Mouse (Mus musculus) embryonic facial prominence, embryonic 11.5 days (tissue): Measurements from ENCODE around the gene D7Ertd443e. TPM values are rescaled to one million over a fixed set of nuclear protein-coding genes. Genes with fewer than 3 reads are reported as not detected.

ENCODE experiments used
- ATAC-seq: fragments of 200-750 bp; cut with Nextera tagmentation; replicated peaks from 2 replicates; pipeline ENCODE4 v1.8.0; 2017; ENCODE audit warnings: low read depth; ENCODE audit not compliant: insufficient number of reproducible peaks, low FRiP score, low TSS enrichment
- DNase-seq: peaks from one replicate; pipeline ENCODE4 v3.0.0-alpha.2; 2015; ENCODE audit warnings: low spot score
- H3K27ac ChIP-seq: fragments of 300-500 bp; sonication (generic); replicated peaks from 2 replicates; pipeline ENCODE4 v1.5.1; 2014; ENCODE audit warnings: mild to moderate bottlenecking, low read depth, low read length, control low read depth
- H3K27me3 ChIP-seq: fragments of 300-500 bp; sonication (generic); 2 replicates; pipeline ENCODE4 v1.6.1; 2014; ENCODE audit warnings: mild to moderate bottlenecking, low read length, moderate library complexity, mixed read lengths; ENCODE audit not compliant: control insufficient read depth, insufficient read depth
- H3K36me3 ChIP-seq: fragments of 300-500 bp; sonication (generic); replicated peaks from 2 replicates; pipeline ENCODE4 v1.6.1; 2014; ENCODE audit warnings: low read depth, mild to moderate bottlenecking, low read length, moderate library complexity, mixed read lengths; ENCODE audit not compliant: control insufficient read depth, insufficient read depth
- H3K4me1 ChIP-seq: fragments of 300-500 bp; sonication (generic); 2 replicates; pipeline ENCODE4 v1.6.1; 2014; ENCODE audit warnings: low read length, mixed read lengths; ENCODE audit not compliant: control insufficient read depth, insufficient read depth
- H3K4me2 ChIP-seq: fragments of 300-500 bp; sonication (generic); 2 replicates; pipeline ENCODE4 v1.6.1; 2014; ENCODE audit warnings: low read depth, mild to moderate bottlenecking, control low read depth, low read length, moderate library complexity
- H3K4me3 ChIP-seq: fragments of 300-500 bp; sonication (generic); 2 replicates; pipeline ENCODE4 v1.5.1; 2014; ENCODE audit warnings: low read depth, low read length, control low read depth
- H3K9ac ChIP-seq: fragments of 300-500 bp; sonication (generic); replicated peaks from 2 replicates; pipeline ENCODE4 v1.6.1; 2014; ENCODE audit warnings: mild to moderate bottlenecking, control low read depth, low read length
- H3K9me3 ChIP-seq: fragments of 300-500 bp; sonication (generic); replicated peaks from 2 replicates; pipeline ENCODE4 v1.6.1; 2016; ENCODE audit warnings: mild to moderate bottlenecking, low read length, inconsistent platforms, mixed read lengths; ENCODE audit not compliant: control insufficient read depth
- WGBS: fragments of 180-500 bp; shearing (Covaris S2); extraction: QIAGEN DNeasy Blood & Tissue Kit; methylation state at CpG from one replicate; pipeline ENCODE4 v1.1.7; 2014; 5-methylcytosine and 5-hydroxymethylcytosine counted together
- polyA plus RNA-seq: library from polyadenylated mRNA; unstranded; fragments of >200 nt; fragmentation: Nextera tagmentation; extraction: Ambion mirVana; gene quantifications from 2 replicates; pipeline ENCODE4 v1.2.1, GENCODE M21; 2014

Gene D7Ertd443e
- polyA plus RNA-seq, 1 experiment from 2014 or later: 0.07 TPM

DNA sequence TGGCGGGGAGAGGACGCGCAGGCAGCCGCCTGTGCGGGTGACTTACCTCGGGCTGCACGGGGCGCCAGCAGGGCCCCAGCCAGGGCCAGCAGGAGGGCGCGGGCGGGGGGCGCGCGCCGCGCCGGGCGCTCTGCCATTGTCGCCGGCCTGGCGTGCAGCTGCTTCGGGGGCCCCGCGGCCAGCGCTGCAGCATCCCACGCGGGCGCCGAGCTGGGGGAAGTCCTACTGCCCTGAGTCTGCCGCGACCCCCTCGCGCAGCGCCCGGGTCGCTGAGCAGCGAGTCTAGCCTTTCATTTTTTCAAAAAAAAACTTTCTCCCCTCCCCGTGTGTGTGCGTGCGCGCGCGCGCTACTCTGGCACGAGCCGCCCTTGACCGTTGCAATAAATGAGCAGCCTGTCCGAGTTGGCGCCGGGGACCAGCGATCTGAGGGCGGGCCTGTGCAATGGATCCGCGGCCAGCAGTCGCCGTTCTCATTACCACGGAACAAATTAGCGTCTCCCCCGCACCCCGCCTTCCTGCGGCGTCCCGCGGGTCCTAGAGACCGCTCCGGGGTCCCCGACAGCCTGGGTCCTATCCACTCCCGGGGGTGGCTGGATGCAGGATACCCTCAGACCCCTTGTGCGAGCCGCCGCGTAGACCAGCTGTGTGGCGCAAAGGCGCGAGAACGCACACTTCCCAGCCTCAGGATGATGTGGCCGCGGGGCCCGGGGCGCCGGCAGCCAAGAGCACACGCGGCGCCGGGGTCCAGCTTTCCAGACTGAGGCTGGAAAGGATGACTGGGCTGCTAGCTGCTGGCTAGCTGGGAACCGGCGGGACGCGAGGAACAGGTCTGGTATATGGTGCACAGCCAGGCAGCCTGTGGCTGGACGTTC is 160.5 kb downstream of the D7Ertd443e start:
- Histone ChIP-seq H3K9me3 (no peaks in the 10 kb centered on the region), H3K4me1 (no peaks in the 10 kb centered on the region), H3K27ac (no peak overlapping the region), H3K27me3 (peaks cover 2% of the 10 kb centered on the region; the same call in 1 of the 2 replicates), H3K9ac (peak overlapping the region; percentile 66), H3K4me2 (peak overlapping the region; percentile 97), H3K4me3 (peak overlapping the region; percentile 59), H3K36me3 (no peaks in the 10 kb centered on the region)
- under 1% methylated on average over 85 of the region's 90 CpGs for WGBS
- DNase-seq (peak; percentile 53), ATAC-seq (peak; percentile 68)

DNA sequence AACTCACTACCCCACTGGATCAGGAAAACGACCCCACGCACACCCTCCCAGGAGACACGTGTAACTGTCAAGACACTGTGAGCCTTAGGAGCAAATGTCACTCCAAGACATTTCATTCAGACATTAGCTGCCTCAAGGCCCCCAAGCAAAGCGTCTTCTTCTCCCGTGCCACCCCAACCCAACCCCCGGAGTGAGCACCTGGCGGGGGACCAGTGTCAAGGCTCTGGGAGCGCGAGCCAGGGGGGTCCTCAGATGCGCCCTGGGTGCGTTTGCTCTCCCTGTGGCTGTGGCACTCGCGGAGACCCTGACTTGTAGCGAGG is 161.1 kb downstream of the D7Ertd443e start:
- H3K9me3 ChIP-seq: no peaks in the 10 kb centered on the region
- WGBS: under 1% methylated on average over 14 of the region's 14 CpGs
- H3K27me3 ChIP-seq: peaks cover 2% of the 10 kb centered on the region; the same call in 1 of the 2 replicates
- 0 out of 2 replicates have a peak, but pooled peaks have one; percentile 10 for ATAC-seq
- no peaks in the 10 kb centered on the region for H3K4me1 ChIP-seq
- H3K4me3 ChIP-seq: peak overlapping the region; percentile 59
- peak; percentile 12 for DNase-seq
- H3K27ac ChIP-seq: no peak overlapping the region
- H3K36me3 ChIP-seq: no peaks in the 10 kb centered on the region
- peak overlapping the region; percentile 66 for H3K9ac ChIP-seq
- peak overlapping the region; percentile 97 for H3K4me2 ChIP-seq

DNA sequence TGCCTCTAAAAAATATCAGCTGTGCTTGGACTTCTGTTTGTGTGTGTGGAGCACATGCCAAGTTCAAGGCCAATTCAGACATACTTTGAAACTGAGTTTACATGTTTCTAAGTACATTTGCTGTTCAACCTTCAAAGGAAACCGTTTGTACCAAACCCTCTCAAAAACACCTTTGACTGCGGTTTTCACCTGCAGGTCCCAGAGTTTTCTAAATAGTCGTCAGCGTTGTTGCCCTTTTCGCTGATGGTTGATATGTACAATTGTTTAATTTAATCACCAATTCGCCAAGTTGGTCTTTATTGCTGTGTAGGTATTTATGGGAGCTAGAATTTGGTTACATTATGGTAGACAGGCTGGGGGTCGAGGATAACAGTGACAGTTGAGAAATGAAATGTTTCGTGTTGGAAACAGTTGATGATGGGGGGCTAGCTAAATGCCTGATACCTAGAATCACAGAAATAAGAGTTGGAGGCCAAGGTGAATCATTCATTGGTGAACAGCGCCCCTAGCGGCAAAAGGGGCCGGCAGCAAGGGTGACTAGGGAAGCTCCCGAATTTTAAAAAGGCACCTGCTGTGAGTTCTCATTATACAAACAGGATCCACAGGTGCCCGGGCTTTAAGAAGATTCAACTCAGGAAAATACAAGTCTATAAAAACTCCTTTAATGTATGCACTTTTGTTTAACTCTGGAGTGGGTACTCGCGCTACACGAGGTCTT is 161.9 kb downstream of the D7Ertd443e start:
- 28% methylated on average over 16 of the region's 16 CpGs for WGBS
- ATAC-seq (no peak), DNase-seq (peak; percentile 91)
- Histone ChIP-seq H3K9me3 (no peaks in the 10 kb centered on the region), H3K36me3 (no peaks in the 10 kb centered on the region), H3K27me3 (peaks cover 2% of the 10 kb centered on the region; the same call in 1 of the 2 replicates), H3K9ac (no peak overlapping the region), H3K27ac (no peak overlapping the region), H3K4me2 (peak overlapping the region; percentile 97; the same call in 1 of the 2 replicates), H3K4me3 (peak overlapping the region; percentile 59), H3K4me1 (no peaks in the 10 kb centered on the region)

Other genes starting within 250 kb of the D7Ertd443e start
- gene Adam12, start 153.5 kb downstream of the D7Ertd443e start, polyA plus RNA-seq: 3.6 and 4.8 TPM in 2 replicates